Mouse (Mus musculus): Measurements from ENCODE around the gene Eps8l1.

The Eps8l1 gene

GRCm38 (mm10) chr7:4478021-4478795, 17.7 kb downstream of the Eps8l1 start:
- DNase-seq (ENCODE audit: low spot score in 2 of 2): no peak

- DNase-seq (ENCODE audit: low spot score in 2 of 2): no peak
These were observed 18.4 kb downstream of the Eps8l1 start for GRCm38 (mm10) chr7:4478796-4479291.

GRCm38 (mm10) chr7:4479674-4480073, 19.2 kb downstream of the Eps8l1 start:
- peak in 1 of 2 experiments; percentile 25 for DNase-seq (ENCODE audit: low spot score in 2 of 2)

GRCm38 (mm10) chr7:4482281-4482680, 21.8 kb downstream of the Eps8l1 start:
- no peak for DNase-seq (ENCODE audit: low spot score in 2 of 2)

- DNase-seq (ENCODE audit: low spot score in 2 of 2): no peak
These were observed 30.8 kb downstream of the Eps8l1 start for GRCm38 (mm10) chr7:4491308-4491707.

- no peak for DNase-seq (ENCODE audit: low spot score in 2 of 2)
These were observed 32.1 kb downstream of the Eps8l1 start for GRCm38 (mm10) chr7:4492284-4493224.

- DNase-seq (ENCODE audit: low spot score in 2 of 2): no peak
These were observed 33.5 kb downstream of the Eps8l1 start for GRCm38 (mm10) chr7:4493991-4494390.

GRCm38 (mm10) chr7:4496468-4496867, 36.0 kb downstream of the Eps8l1 start:
- no peak for DNase-seq (ENCODE audit: low spot score in 2 of 2)

- no peak for DNase-seq (ENCODE audit: low spot score in 2 of 2)
These were observed 36.9 kb downstream of the Eps8l1 start for GRCm38 (mm10) chr7:4497271-4497903.

GRCm38 (mm10) chr7:4498251-4498650, 37.8 kb downstream of the Eps8l1 start:
- no peak for DNase-seq (ENCODE audit: low spot score in 2 of 2)

GRCm38 (mm10) chr7:4499034-4499433, 38.6 kb downstream of the Eps8l1 start:
- DNase-seq (ENCODE audit: low spot score in 2 of 2): no peak

GRCm38 (mm10) chr7:4500892-4501471, 40.5 kb downstream of the Eps8l1 start:
- DNase-seq (ENCODE audit: low spot score in 2 of 2): peak; percentile 43 to 58

GRCm38 (mm10) chr7:4501558-4502397, 41.3 kb downstream of the Eps8l1 start, which contains the start of gene Ppp1r12c:
Ppp1r12c (minus strand) TSS chr7:4501680.
- DNase-seq (ENCODE audit: low spot score in 2 of 2): peak; percentile 92 to 93

- DNase-seq (ENCODE audit: low spot score in 2 of 2): no peak
These were observed 42.1 kb downstream of the Eps8l1 start for GRCm38 (mm10) chr7:4502421-4503090.

- DNase-seq (ENCODE audit: low spot score in 2 of 2): no peak
These were observed 42.6 kb downstream of the Eps8l1 start for GRCm38 (mm10) chr7:4503100-4503499.

GRCm38 (mm10) chr7:4503858-4504257, 43.4 kb downstream of the Eps8l1 start:
- no peak for DNase-seq (ENCODE audit: low spot score in 2 of 2)

GRCm38 (mm10) chr7:4504646-4505435, 44.4 kb downstream of the Eps8l1 start:
- no peak for DNase-seq (ENCODE audit: low spot score in 2 of 2)

- no peak for DNase-seq (ENCODE audit: low spot score in 2 of 2)
These were observed 46.7 kb downstream of the Eps8l1 start for GRCm38 (mm10) chr7:4507220-4507619.

GRCm38 (mm10) chr7:4508062-4508738, 47.7 kb downstream of the Eps8l1 start:
- DNase-seq (ENCODE audit: low spot score in 2 of 2): no peak
